Mouse (Mus musculus): ENCODE results near the gene Chrdl2. TPM values are rescaled to one million over a fixed set of nuclear protein-coding genes. Genes with fewer than 3 reads are reported as not detected.
"Not testable (repeated sequence)": the region's sequence is repeated elsewhere in the genome, so short reads cannot be mapped to it uniquely, and the experiment has no call there.

The Chrdl2 gene
- 0.20 and 0.69 TPM in 2 replicates for polyA plus RNA-seq (2014; fragmentation: Nextera tagmentation; extraction: Ambion mirVana)

GRCm38 (mm10) chr7:100005790-100006189 lies at the start of gene Chrdl2:
Chrdl2 (plus strand) TSS chr7:100006172.
- DNase-seq (ENCODE audit: low spot score) (peak; percentile 66), ATAC-seq (ENCODE audit: insufficient read depth, low FRiP score, low TSS enrichment) (peak; percentile 50; the same call in 1 of the 2 replicates)
- under 1% methylated on average over 43 of the region's 44 CpGs for WGBS
- H3K4me1 ChIP-seq (ENCODE audit: control insufficient read depth, insufficient read depth, low read length) = no peaks in the 10 kb centered on the region
- H3K9me3 ChIP-seq (ENCODE audit: control insufficient read depth, low read length) = no peaks in the 10 kb centered on the region
- H3K4me3 ChIP-seq (ENCODE audit: low read depth, low read length) = peak within 1 kb of the TSS; percentile 39
- H3K36me3 ChIP-seq (ENCODE audit: control insufficient read depth, insufficient read depth, low read length) = no peaks in the 10 kb centered on the region
- peaks cover 32% of the 10 kb centered on the region for H3K27me3 ChIP-seq (ENCODE audit: control insufficient read depth, insufficient read depth, low read length)
- H3K4me2 ChIP-seq (ENCODE audit: low read depth) = peak within 1 kb of the TSS; percentile 81
- H3K9ac ChIP-seq (ENCODE audit: low read length) = peak within 1 kb of the TSS; percentile 36
- H3K27ac ChIP-seq (ENCODE audit: low read depth, low read length) = no peak within 1 kb of the TSS

GRCm38 (mm10) chr7:99957226-99957965 lies 48.6 kb upstream of the Chrdl2 start:
- Histone ChIP-seq H3K36me3 (ENCODE audit: control insufficient read depth, insufficient read depth, low read length) (no peaks in the 10 kb centered on the region), H3K27me3 (ENCODE audit: control insufficient read depth, insufficient read depth, low read length) (no peaks in the 10 kb centered on the region), H3K4me1 (ENCODE audit: control insufficient read depth, insufficient read depth, low read length) (no peaks in the 10 kb centered on the region; the same call in 1 of the 2 replicates), H3K9ac (ENCODE audit: low read length) (no peak overlapping the region), H3K4me3 (ENCODE audit: low read depth, low read length) (no peak overlapping the region), H3K27ac (ENCODE audit: low read depth, low read length) (no peak overlapping the region), H3K9me3 (ENCODE audit: control insufficient read depth, low read length) (no peaks in the 10 kb centered on the region), H3K4me2 (ENCODE audit: low read depth) (no peak overlapping the region)
- WGBS = 80% methylated on average over 12 of the region's 12 CpGs
- DNase-seq (ENCODE audit: low spot score) (no peak), ATAC-seq (ENCODE audit: insufficient read depth, low FRiP score, low TSS enrichment) (no peak)

DNA sequence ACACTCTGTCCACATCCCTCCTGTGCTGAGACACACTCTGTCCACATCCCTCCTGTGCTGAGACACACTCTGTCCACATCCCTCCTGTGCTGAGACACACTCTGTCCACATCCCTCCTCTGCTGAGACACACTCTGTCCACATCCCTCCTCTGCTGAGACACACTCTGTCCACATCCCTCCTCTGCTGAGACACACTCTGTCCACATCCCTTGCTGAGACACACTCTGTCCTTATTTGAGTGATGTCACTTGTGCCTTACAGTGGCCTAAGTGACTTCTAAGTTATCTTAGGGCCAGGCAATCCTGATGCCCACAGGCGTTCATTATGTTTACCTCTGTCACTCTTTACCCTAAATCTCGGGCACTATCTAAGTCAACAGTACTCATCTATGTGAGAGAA lies 45.4 kb upstream of the Chrdl2 start:
- not testable (repeated sequence) for ATAC-seq (ENCODE audit: insufficient read depth, low FRiP score, low TSS enrichment); H3K36me3 ChIP-seq (ENCODE audit: control insufficient read depth, insufficient read depth, low read length); H3K9me3 ChIP-seq (ENCODE audit: control insufficient read depth, low read length); H3K27ac ChIP-seq (ENCODE audit: low read depth, low read length); H3K9ac ChIP-seq (ENCODE audit: low read length); DNase-seq (ENCODE audit: low spot score); H3K27me3 ChIP-seq (ENCODE audit: control insufficient read depth, insufficient read depth, low read length); H3K4me3 ChIP-seq (ENCODE audit: low read depth, low read length); H3K4me2 ChIP-seq (ENCODE audit: low read depth)
- peaks cover 17% of the 10 kb centered on the region for H3K4me1 ChIP-seq (ENCODE audit: control insufficient read depth, insufficient read depth, low read length)
- WGBS = 83% methylated on average over 2 of the region's 2 CpGs

DNA sequence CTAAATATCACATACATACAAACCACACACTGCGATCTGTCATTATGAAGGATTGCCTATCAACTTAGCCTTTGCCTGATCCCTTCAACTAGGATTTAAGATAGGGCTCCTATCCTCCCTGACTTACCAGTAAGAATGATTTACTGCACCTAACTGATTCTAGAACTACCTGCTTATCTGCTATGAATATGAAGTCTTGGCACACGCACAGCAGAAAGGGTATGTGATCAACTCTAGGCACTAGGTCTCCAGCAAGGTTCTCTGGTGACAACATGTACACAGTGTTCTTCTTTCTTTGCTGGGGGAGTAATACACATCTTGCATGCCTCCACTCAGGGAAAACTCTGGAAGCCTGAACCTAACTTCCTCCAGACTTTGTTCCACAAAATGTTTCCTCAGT lies 44.5 kb upstream of the Chrdl2 start:
- no peak overlapping the region for H3K9ac ChIP-seq (ENCODE audit: low read length)
- 96% methylated on average over 2 of the region's 2 CpGs for WGBS
- no peaks in the 10 kb centered on the region for H3K9me3 ChIP-seq (ENCODE audit: control insufficient read depth, low read length)

DNA sequence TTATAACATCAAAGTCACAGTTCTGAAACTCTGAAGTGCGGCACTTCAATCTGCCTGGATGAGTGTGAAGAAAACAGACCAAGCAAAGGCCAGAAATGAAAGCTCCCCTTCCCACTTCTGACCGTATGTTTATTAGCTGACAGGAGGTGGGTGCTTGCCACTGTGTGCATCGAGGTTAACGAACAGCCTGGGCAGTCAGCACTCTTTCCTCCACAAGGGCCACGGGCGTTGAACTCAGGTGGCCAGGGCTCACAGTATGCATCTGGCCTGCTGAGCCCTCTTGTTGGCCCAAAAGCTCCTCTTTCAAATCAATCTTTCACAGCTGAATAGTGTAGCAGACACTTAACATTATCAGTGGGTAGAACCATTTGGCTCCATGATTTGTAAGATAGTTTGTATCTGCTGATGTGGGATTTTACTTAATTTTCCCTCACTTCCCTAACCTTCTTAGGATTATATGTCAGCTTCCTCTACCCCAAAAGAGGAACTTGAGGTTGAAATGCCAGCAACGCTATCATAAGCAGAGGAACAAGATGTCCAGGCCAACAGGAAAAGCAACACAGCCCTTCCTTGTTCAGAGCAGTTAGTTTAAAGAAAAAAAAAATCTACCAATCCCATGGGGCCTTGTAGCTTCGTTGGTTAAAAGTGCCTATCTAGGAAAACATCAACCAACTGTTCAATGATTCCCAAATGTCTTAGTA lies 43.3 kb upstream of the Chrdl2 start:
- H3K36me3 ChIP-seq (ENCODE audit: control insufficient read depth, insufficient read depth, low read length) = no peaks in the 10 kb centered on the region
- ATAC-seq (ENCODE audit: insufficient read depth, low FRiP score, low TSS enrichment) (no peak), DNase-seq (ENCODE audit: low spot score) (no peak)
- H3K4me3 ChIP-seq (ENCODE audit: low read depth, low read length) = no peak overlapping the region
- no peaks in the 10 kb centered on the region for H3K27me3 ChIP-seq (ENCODE audit: control insufficient read depth, insufficient read depth, low read length)
- H3K4me1 ChIP-seq (ENCODE audit: control insufficient read depth, insufficient read depth, low read length) = peaks cover 30% of the 10 kb centered on the region
- H3K9ac ChIP-seq (ENCODE audit: low read length) = no peak overlapping the region
- WGBS = 68% methylated on average over 8 of the region's 8 CpGs
- H3K4me2 ChIP-seq (ENCODE audit: low read depth) = no peak overlapping the region
- no peaks in the 10 kb centered on the region for H3K9me3 ChIP-seq (ENCODE audit: control insufficient read depth, low read length)
- peak overlapping the region; percentile 39; the same call in 1 of the 2 replicates for H3K27ac ChIP-seq (ENCODE audit: low read depth, low read length)

More for the DNA sequence above, 44.5 kb upstream of the Chrdl2 start:
- no peak overlapping the region for H3K4me2 ChIP-seq (ENCODE audit: low read depth)
- no peak for ATAC-seq (ENCODE audit: insufficient read depth, low FRiP score, low TSS enrichment)
- H3K27me3 ChIP-seq (ENCODE audit: control insufficient read depth, insufficient read depth, low read length) = no peaks in the 10 kb centered on the region
- H3K4me1 ChIP-seq (ENCODE audit: control insufficient read depth, insufficient read depth, low read length) = peaks cover 26% of the 10 kb centered on the region
- no peak overlapping the region for H3K27ac ChIP-seq (ENCODE audit: low read depth, low read length)
- H3K36me3 ChIP-seq (ENCODE audit: control insufficient read depth, insufficient read depth, low read length) = no peaks in the 10 kb centered on the region
- DNase-seq (ENCODE audit: low spot score) = no peak
- H3K4me3 ChIP-seq (ENCODE audit: low read depth, low read length) = no peak overlapping the region

- Histone ChIP-seq H3K4me3 (ENCODE audit: low read depth, low read length) (no peak overlapping the region), H3K9me3 (ENCODE audit: control insufficient read depth, low read length) (no peaks in the 10 kb centered on the region), H3K27me3 (ENCODE audit: control insufficient read depth, insufficient read depth, low read length) (no peaks in the 10 kb centered on the region), H3K4me2 (ENCODE audit: low read depth) (no peak overlapping the region), H3K36me3 (ENCODE audit: control insufficient read depth, insufficient read depth, low read length) (no peaks in the 10 kb centered on the region), H3K4me1 (ENCODE audit: control insufficient read depth, insufficient read depth, low read length) (peaks cover 30% of the 10 kb centered on the region), H3K27ac (ENCODE audit: low read depth, low read length) (no peak overlapping the region), H3K9ac (ENCODE audit: low read length) (no peak overlapping the region)
- DNase-seq (ENCODE audit: low spot score) (no peak), ATAC-seq (ENCODE audit: insufficient read depth, low FRiP score, low TSS enrichment) (no peak)
- 82% methylated on average over 3 of the region's 3 CpGs for WGBS
Observed at GRCm38 (mm10) chr7:99963237-99963860, 42.6 kb upstream of the Chrdl2 start.

GRCm38 (mm10) chr7:99965020-99965841 lies 40.7 kb upstream of the Chrdl2 start:
- H3K27ac ChIP-seq (ENCODE audit: low read depth, low read length) = peak overlapping the region; percentile 93
- H3K9me3 ChIP-seq (ENCODE audit: control insufficient read depth, low read length) = no peaks in the 10 kb centered on the region
- H3K9ac ChIP-seq (ENCODE audit: low read length) = peak overlapping the region; percentile 45
- ATAC-seq (ENCODE audit: insufficient read depth, low FRiP score, low TSS enrichment) (peak; percentile 90), DNase-seq (ENCODE audit: low spot score) (peak; percentile 59)
- peaks cover 30% of the 10 kb centered on the region for H3K4me1 ChIP-seq (ENCODE audit: control insufficient read depth, insufficient read depth, low read length)
- WGBS = 7% methylated on average over 9 of the region's 9 CpGs
- H3K27me3 ChIP-seq (ENCODE audit: control insufficient read depth, insufficient read depth, low read length) = no peaks in the 10 kb centered on the region
- peak overlapping the region; percentile 32 for H3K4me2 ChIP-seq (ENCODE audit: low read depth)
- no peaks in the 10 kb centered on the region for H3K36me3 ChIP-seq (ENCODE audit: control insufficient read depth, insufficient read depth, low read length)
- no peak overlapping the region for H3K4me3 ChIP-seq (ENCODE audit: low read depth, low read length)

- Histone ChIP-seq H3K9ac (ENCODE audit: low read length) (peak overlapping the region; percentile 11; the same call in 1 of the 2 replicates), H3K27ac (ENCODE audit: low read depth, low read length) (peak overlapping the region; percentile 93), H3K4me3 (ENCODE audit: low read depth, low read length) (no peak overlapping the region), H3K4me2 (ENCODE audit: low read depth) (no peak overlapping the region), H3K9me3 (ENCODE audit: control insufficient read depth, low read length) (no peaks in the 10 kb centered on the region), H3K4me1 (ENCODE audit: control insufficient read depth, insufficient read depth, low read length) (peaks cover 30% of the 10 kb centered on the region), H3K27me3 (ENCODE audit: control insufficient read depth, insufficient read depth, low read length) (no peaks in the 10 kb centered on the region), H3K36me3 (ENCODE audit: control insufficient read depth, insufficient read depth, low read length) (no peaks in the 10 kb centered on the region)
- WGBS = 48% methylated on average over 9 of the region's 9 CpGs
- no peak for DNase-seq (ENCODE audit: low spot score)
- no peak for ATAC-seq (ENCODE audit: insufficient read depth, low FRiP score, low TSS enrichment)
Observed at GRCm38 (mm10) chr7:99966011-99966721, 39.8 kb upstream of the Chrdl2 start.
